Mouse (Mus musculus) adrenal gland, postnatal 4 days (tissue): ENCODE data around the gene Ppm1l. TPM values are rescaled to one million over a fixed set of nuclear protein-coding genes. Genes with fewer than 3 reads are reported as not detected.

ENCODE experiments used
- DNase-seq, 2 experiments: peaks; one replicate each; pipeline ENCODE4 v3.0.0; 2021 to 2022; ENCODE audit warnings: low spot score in 2 of 2, mixed read lengths in 2 of 2
- long read RNA-seq, 2 experiments: library from polyadenylated mRNA; stranded (forward); transcript quantifications; one replicate each; pipeline ENCODE4 v2.0.0; 2021
- total RNA-seq, 2 experiments: library from RNA; stranded (reverse); gene quantifications; 2 replicates each; pipeline ENCODE4 v1.2.3; 2021

The Ppm1l gene
- total RNA-seq, result 10 to 100 TPM; 15.6 to 17.0 TPM
- long read RNA-seq, experiment 1, partial matches to known transcripts, result 0 of 1 reads
- long read RNA-seq, experiment 1, other reads (novel, unspliced or antisense), result 0 of 1 reads
- long read RNA-seq, experiment 2, full-length matches to known transcripts, result 6 of 9 reads
- long read RNA-seq, experiment 2, partial matches to known transcripts, result 0 of 9 reads
- long read RNA-seq, experiment 2, other reads (novel, unspliced or antisense), result 3 of 9 reads

DNA sequence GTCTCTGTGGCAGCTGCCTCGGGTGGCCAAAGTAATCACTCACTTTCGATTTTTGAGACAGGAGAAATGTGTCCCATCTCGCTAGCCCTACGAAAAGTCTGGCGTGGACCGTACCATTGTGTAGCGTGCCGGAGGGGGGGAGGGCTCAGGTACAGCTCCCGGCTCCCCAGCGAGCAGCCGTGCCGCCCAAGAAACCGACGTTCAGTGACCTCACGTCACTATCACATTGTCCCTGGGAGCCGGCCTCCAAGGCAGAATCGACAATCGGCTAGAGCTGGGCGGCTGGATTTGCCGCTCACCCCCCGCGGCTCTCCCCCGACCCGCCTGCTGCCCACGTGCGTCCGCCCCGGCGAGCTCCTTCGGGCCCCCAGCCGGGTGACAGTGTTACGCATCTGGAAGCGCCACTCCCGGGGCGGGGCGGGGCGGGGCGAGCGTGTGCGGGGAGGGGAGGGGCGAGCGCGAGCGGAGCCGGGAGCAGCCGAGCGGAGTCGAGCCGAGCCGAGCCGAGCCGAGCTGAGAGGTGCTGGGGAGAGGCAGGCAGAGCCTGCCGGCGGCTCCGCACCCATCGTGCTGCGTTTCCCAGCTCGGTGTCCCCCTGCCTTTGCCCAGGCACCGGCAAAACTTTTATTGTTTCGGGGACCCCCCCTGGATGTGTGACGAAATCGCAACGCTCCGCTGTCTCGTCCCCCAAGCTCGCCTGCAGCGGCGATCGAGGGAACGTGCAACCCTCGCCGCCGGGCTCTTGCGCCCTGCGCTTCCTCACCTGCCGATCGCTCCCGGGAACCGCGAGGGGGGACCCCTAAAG lies at the start of gene Ppm1l:
TSS of gene Ppm1l (plus strand) at position 471 of the 805 bp plus-strand sequence.
- peak; percentile 76 to 77 for DNase-seq

DNA sequence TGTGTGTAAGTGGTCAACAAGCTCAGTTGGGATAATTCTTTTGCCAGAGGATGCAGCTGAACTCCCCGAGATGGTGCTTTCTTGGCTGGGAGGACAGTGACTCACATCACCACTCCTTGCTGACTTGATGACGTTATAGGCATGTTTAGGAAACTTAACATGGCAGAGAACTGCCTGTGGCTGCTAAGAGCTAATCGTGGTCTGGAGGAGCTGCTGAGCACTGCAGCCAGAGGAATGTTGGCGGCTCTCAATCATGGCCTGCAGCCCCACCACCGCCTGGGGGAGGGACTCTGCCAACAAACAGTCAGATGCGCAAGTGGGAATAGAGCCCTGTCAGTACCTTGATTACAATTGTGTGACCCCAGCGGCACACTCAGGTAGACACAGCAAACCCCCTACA lies 44.8 kb upstream of the Ppm1l start:
- no peak for DNase-seq

DNA sequence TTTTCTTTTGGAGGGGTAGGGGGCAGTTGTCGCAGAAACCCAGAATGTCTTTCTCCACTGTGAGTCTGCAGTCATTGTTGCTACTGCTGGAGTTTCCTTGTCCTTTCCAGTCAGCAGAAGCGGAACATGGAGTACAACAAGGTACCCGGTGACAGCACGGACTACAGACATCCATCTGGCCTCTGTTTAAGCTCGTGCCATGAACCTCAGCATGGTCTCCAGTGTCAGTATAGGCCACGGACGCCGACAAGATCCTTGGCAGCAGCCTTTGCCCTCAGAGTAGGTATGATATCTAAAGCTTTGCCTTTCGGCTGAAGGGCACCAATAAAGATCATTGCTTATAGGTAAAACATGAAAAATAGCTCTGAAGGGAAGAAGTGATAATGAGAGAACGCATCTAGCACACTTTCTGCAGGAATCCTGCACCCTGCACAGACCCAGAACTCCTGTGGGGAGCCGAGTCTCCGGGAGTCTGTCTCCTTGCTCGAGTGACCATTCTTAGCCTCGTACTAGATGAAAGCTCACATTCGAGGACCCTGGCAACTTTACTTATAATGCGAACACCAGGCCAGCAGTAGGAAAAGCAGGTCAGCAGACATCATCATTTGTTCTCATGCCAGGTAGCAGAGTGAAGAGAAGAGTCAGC lies 42.5 kb upstream of the Ppm1l start:
- DNase-seq, result no peak

DNA sequence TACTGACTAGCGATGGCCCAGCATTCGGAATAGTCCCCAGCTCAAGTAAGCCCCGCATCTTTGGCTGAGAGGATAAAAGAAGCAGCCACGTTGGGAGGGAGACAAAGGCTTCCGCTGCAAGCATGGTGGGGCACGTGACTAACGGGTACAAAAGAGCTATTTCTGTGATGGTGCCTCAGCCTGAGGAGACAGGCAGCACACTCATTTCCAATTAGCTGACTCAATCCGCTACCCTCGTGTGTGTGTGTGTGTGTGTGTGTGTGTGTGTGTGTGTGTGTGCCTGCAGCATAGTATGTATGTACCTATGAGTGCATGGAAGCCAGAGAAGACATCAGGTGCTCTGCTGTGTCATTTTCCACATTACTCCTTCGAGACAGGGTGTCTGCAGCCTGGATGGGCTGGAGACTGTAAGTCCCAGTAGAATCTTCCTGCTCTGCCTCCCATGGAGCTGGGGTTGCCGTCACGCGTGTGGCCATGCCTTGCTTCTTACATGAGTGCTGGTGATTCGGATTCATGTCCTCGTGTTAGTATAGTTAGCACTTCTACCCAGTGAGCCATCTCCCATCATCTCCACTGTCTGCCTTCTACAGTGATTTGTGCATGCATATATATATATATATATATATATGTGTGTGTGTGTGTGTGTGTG lies 41.9 kb upstream of the Ppm1l start:
- no peak for DNase-seq

DNA sequence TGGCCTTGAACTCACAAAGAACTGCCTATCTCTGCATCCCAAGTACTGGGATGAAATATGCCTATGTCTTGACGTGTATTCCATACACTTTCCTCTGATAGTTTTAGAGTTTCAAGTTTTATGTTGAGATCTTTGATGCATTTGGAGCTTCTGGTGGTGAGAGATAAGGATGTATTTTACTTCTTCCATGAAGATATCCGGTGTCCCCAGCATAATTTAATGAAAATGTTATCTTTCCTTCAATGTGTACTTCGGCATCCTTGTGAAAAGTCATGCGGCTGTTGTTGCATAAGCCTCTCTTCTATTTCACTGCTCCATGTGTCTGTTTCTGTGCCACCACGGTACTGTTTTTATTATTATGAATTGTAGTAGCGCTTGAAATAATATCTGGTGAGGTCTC lies 38.0 kb upstream of the Ppm1l start:
- no peak for DNase-seq

DNA sequence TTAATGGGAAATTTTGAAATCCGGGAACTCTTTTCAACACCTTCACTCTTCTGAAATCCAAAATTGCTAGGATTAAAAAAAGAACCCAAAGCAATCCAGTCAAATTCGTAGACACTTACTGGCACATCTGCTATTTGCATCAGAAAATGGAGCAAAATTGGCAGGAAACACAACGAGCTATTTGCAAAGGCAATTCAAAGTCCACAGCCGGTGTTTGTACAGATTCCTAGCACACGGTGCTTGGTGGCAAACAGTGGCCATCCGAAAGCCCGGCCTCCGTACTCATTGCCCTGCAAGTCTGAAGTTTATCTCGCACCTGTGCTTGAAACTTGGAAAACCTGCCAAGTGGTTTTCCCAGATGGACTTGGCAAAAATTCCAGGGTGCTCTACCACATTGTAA lies 34.3 kb upstream of the Ppm1l start:
- DNase-seq, result no peak

DNA sequence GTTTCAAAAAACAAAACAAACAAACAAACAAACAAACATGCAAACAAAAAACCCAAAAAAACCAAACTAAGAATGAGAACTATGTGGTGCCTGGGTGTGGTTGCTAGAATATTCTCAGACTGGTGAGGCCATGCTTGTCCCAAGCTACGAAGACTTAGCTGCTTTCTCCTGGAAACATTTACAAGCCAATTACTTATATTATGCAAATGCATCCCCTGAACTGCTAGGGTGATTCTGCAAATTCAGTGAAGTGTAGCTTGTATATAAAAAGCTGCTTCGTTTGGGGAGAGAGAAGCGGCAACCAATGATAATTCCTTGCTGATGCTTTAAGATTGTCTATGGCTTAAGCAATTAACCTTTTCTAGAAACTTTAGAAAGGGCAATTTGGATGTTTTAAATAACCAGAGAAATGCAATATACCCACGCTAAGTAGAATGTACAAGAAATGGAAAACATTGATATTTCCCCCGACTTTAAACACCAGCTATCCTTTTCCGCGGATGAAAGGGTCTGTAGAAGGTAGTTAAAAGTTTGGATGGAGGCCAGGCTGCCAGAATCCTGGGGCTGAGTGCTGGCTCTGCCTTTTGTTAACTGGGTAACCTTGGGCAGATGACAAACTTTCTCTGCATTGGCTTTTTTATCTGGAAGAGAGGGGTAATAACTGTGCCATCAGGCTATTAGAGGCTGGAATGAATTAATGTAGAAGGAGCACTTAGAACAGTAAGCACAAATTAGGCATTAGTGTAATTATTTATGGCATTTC lies 33.4 kb upstream of the Ppm1l start:
- no peak for DNase-seq

DNA sequence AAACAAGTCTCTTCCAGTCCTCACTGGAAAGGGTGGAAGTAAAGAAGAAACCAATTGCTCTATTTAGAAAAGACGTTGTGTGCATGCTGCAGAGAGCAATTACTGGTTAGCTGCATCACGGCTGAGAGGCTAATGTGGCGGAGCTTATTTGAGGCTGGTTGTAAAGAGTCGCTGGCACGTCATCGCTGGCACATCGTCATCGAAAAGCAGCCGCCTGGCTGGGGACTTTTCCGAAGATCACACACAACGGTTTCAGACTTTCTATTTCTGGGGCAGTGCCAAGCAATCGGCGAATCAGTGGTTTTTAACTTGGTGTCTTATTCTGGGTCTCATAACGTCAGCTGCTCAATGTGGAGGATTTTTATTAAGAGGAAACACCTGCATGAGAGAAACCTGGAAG lies 26.8 kb upstream of the Ppm1l start:
- no peak for DNase-seq

DNA sequence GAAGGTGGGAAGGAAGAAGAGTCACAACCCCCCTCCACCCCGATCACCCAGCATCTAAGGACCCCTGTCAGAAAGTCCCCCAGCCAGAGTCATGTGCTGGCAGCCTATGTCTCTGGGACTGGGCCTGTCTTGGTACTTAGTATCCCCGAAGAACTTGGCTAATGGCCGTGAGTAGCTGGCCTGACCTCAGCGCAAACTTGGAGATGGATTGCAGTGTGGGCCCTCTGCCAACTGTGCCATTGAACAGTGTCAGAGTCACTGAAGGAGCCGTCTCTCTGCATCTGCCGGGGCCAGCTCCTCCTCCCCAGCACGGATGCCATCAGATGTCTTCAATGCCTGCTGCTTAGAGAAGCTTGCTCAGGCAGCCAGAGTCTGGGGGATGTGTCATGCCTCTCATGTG lies 26.4 kb upstream of the Ppm1l start:
- peak; percentile 52 to 53 for DNase-seq

DNA sequence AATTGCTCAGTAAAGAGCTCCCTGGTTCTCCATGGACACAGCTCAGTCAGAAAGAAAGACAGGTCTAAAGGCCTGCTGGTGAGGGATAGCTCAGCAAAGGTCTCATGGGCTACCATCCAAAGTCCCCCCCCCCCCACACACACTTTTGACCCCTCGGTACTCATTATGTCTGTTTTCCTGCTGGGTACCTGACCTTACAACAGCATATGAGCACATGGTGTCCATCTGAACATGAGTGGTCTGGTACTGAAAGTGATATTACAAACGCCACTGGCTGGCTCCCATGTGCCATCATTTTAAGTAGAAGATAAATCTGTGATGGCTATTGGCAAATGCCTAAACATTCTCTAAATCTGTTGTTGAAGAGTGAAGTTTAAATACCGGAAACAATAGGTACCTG lies 25.8 kb upstream of the Ppm1l start:
- no peak for DNase-seq

DNA sequence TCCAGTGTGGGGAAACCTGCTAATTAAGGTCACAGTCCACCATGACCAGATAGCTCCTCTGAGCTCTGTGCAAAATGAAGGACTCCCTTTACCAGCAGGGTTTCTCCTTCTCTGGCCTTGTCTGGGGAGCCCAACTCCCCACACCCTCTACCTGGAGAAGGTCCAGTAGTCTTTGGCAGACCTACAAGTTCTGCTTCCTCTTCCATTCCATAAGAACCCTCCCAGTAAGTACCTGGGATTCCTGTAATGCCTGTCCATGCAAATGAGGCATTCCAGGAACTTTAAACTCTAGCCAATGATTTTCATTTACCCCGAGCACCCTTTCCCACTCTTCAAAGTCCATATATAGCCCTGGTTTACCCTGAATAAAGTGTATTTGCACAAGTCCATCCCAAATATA lies 24.0 kb upstream of the Ppm1l start:
- DNase-seq, result no peak

DNA sequence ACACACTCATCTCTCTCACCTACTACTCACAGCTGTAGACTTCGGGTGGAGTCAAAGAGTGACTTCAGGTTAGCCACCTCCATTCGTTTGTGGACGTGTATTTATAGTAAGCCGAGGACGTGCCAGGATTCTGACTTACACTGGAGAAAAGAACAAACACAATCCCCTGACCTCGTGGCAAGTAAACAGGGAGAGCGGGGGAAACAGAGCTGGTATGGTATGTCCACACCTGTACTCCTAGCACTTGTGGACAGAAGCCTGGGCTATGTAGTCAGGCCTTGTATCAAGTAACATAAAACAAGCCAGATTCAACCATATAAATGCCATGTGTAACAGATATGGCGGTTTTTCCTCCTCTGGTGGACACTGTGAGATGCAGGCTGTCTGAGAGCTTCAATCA lies 20.4 kb upstream of the Ppm1l start:
- DNase-seq, result no peak

DNA sequence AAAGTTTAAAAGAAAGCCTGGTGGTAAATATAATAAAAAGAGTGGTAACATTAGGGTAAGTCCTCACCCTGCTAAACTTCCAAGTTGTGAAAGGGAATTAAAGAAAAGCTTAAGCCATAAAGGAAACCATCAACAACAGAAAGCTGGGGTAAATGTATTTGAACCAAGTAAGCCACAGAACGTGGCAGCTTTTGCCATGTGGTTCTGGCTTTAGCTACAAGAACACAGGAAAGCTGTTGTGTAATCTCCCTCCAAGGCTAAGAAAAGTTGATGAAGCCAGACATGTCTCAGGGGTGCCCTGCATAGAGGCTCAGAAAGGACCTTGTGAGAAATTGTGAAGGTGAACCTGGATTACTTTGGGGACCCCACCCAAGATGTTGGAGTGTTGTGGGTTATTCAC lies 16.5 kb upstream of the Ppm1l start:
- DNase-seq, result no peak

DNA sequence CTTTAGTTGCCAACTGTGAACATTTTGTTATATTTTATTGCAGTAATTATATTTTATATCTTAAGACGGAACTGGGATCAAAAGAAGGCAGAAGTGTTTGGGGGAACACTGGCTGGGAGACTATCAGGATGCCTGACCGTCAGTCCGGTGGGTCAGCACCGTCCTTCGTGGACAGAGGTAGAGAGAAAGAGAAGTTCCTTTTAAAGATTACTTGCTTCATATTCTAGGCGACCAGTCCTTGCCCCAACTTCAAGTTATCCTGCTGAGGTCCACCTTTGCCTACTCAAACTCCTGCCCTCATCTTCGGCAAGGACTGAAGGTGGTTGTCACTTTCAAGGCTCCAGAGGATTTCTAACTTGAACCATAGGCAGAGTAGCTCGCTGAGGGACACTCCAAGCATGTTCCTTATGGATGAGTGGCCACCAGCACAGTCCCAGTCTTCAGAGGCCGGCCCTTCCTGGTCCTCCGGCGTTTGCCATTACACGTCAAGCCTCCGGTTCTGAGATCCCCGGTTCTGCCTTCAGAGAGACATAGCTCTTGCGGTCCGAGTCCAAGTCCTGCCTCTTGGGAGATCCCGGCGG lies 761 bp upstream of the Ppm1l start:
- no peak for DNase-seq

DNA sequence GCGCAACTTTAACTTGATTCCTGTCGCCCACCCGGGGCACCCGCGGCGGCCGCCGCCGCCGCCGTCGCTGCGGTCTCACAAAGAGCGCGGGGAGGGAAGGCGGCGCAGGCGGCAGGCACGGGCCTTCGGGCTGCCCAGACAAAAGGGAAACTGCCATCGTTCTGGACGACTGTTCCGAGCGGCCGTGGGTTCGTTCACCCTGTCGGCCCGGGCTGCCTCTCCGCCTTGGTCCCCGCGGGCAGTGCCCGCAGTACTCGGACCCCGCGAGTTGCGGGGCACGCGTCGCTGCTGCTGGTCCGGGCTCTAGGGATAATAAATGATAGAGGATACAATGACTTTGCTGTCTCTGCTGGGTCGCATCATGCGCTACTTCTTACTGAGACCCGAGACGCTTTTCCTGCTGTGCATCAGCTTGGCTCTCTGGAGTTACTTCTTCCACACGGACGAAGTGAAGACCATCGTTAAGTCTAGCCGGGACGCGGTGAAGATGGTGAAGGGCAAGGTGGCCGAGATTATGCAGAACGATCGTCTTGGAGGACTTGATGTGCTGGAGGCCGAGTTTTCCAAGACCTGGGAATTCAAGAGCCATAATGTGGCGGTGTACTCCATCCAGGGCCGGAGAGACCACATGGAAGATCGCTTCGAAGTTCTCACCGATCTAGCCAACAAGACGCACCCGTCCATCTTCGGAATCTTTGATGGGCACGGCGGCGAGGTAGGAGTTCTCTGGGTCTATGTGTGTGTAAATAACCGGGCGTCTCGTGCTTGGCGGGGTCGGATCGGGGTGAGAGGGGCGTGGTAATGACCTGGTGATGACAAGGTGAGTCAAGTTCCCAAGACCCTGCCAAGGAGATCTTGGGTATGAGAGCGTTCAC lies 827 bp downstream of the Ppm1l start:
- no peak for DNase-seq

DNA sequence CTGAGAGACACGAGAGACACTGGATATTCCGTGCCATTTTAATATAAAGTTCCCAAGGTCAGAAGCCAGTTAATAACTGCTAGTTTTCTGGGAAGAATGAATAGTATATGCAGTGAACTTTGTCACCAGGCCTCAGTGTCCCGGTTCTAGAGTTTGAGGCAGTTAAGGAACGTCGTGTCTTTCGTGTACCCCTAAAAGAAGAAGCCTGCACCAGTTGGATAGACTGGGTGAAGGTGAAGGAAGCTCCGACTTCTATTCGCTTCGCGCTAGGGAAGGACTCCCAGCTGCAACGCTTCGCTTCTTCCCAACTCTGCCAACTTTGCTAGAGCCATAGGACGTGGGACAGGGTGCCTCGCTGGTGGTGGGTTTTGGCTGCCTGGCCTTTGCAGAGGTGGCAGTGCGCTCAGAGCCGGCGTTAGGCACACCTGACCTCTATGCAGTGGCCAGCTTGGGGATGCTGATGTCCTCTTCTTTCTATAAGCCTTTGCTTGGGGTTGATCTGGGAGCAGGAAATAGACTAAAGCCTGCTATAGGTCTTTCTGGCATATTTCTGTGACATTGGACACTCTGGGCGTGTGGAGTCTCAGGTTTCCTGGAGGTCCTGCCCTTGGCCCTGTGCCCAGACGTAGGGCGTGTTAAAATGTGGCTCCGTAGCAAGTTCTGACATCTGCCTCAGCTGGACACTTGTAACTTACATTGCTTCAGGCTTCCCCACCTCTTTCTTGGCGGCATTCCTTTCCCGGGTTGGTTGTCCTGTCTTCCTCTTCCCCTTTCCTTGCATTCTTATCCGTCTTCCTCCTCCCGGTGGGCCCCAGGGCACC lies 1.7 kb downstream of the Ppm1l start:
- DNase-seq, result peak in 1 of 2 experiments; percentile 33

DNA sequence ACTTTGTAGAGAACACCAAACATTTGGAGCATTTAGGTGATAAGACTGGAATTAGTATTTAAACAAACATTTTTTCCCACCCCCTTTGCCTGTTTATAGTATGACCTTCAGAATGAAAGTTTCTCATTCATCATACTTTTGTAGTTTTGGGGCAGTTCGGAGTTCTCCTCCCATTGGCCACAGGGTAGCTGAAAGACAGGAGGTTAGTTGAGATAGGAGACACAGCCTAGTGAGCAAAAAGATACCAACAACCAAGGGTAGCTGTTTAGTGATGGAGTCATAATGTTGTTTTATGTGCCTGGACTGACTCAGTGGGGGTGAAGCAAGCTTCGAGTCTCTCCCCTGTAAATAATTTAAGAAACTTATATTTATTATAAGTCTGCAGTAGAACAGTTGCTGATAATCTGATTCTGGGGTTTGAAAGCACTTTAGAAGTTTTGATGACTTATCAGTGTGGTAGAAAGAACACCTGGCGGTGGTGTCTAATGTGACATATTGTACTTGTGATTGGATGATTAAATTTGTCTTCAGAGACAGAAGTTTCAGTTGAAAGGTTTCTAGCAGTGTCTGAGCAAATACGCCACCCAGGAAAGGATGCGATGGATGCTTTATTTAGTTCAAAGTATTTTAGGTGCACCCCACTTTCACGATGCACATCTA lies 2.5 kb downstream of the Ppm1l start:
- DNase-seq, result no peak

DNA sequence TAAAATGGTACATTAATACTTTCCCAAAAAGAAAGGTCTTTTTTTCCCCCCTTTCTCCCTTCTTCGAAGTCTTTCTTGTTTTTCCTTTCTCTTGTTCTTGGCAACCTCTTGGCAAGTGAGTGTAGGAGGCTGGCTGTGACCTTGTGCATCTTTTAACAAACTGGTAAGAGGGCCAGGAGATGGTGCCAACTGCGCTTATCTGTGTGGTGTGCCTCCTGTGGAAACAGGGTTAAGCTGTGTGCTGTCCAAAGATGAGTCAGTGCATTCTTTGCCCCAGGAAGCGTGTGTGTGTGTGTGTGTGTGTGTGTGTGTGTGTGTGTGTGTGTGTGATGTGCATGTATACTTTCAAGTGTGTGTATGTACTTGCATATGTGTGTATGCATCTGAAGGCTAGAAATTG lies 7.3 kb downstream of the Ppm1l start:
- peak in 1 of 2 experiments; percentile 20 for DNase-seq
